Mouse (Mus musculus): Measurements from ENCODE around the gene Ovol1.

The Ovol1 gene

GRCm38 (mm10) chr19:5568470-5569140, 8.2 kb upstream of the Ovol1 start:
- DNase-seq (ENCODE audit: low read depth, low spot score), result peak; percentile 83

GRCm38 (mm10) chr19:5567534-5568469, 7.4 kb upstream of the Ovol1 start, which contains the start of gene Ap5b1:
Ap5b1 (plus strand) TSS chr19:5568025.
- DNase-seq (ENCODE audit: low read depth, low spot score), result peak; percentile 75

- DNase-seq (ENCODE audit: low read depth, low spot score), result no peak
Observed at GRCm38 (mm10) chr19:5567180-5567533, 6.7 kb upstream of the Ovol1 start.

GRCm38 (mm10) chr19:5566316-5566715, 5.9 kb upstream of the Ovol1 start:
- DNase-seq (ENCODE audit: low read depth, low spot score), result no peak

- DNase-seq (ENCODE audit: low read depth, low spot score), result no peak
Observed at GRCm38 (mm10) chr19:5562776-5563175, 2.3 kb upstream of the Ovol1 start.

GRCm38 (mm10) chr19:5561886-5562285, 1.4 kb upstream of the Ovol1 start:
- no peak for DNase-seq (ENCODE audit: low read depth, low spot score)

- DNase-seq (ENCODE audit: low read depth, low spot score), result no peak
Observed at GRCm38 (mm10) chr19:5561252-5561790, 875 bp upstream of the Ovol1 start.

GRCm38 (mm10) chr19:5559631-5560456, 602 bp downstream of the Ovol1 start:
- DNase-seq (ENCODE audit: low read depth, low spot score), result no peak

- DNase-seq (ENCODE audit: low read depth, low spot score), result no peak
Observed at GRCm38 (mm10) chr19:5559229-5559628, 1.2 kb downstream of the Ovol1 start.

- DNase-seq (ENCODE audit: low read depth, low spot score), result no peak
Observed at GRCm38 (mm10) chr19:5558770-5559169, 1.7 kb downstream of the Ovol1 start.

GRCm38 (mm10) chr19:5558169-5558568, 2.3 kb downstream of the Ovol1 start:
- DNase-seq (ENCODE audit: low read depth, low spot score), result no peak

- DNase-seq (ENCODE audit: low read depth, low spot score), result no peak
Observed at GRCm38 (mm10) chr19:5554212-5554611, 6.2 kb downstream of the Ovol1 start.

- DNase-seq (ENCODE audit: low read depth, low spot score), result no peak
Observed at GRCm38 (mm10) chr19:5553802-5554201, 6.6 kb downstream of the Ovol1 start.

GRCm38 (mm10) chr19:5547471-5548056, 12.9 kb downstream of the Ovol1 start:
- no peak for DNase-seq (ENCODE audit: low read depth, low spot score)

- no peak for DNase-seq (ENCODE audit: low read depth, low spot score)
Observed at GRCm38 (mm10) chr19:5544031-5544430, 16.4 kb downstream of the Ovol1 start.

- DNase-seq (ENCODE audit: low read depth, low spot score), result no peak
Observed at GRCm38 (mm10) chr19:5543362-5543761, 17.1 kb downstream of the Ovol1 start.

- no peak for DNase-seq (ENCODE audit: low read depth, low spot score)
Observed at GRCm38 (mm10) chr19:5538786-5539185, 21.7 kb downstream of the Ovol1 start.

- DNase-seq (ENCODE audit: low read depth, low spot score), result no peak
Observed at GRCm38 (mm10) chr19:5532520-5532919, 27.9 kb downstream of the Ovol1 start.

- DNase-seq (ENCODE audit: low read depth, low spot score), result no peak
Observed at GRCm38 (mm10) chr19:5530138-5530524, 30.3 kb downstream of the Ovol1 start.

GRCm38 (mm10) chr19:5529325-5530137, 30.9 kb downstream of the Ovol1 start:
- DNase-seq (ENCODE audit: low read depth, low spot score), result peak; percentile 84

Data from retina, postnatal 7 days (tissue).